Mouse (Mus musculus) C2C12 (cell line): ENCODE data around the gene Syde1.

Source experiments
- CTCF ChIP-seq: IDR thresholded peaks from one replicate; pipeline ENCODE4 v1.5.1; 2011; ENCODE audit not compliant: control insufficient read depth, insufficient read depth, insufficient read length
- FOSL1 ChIP-seq: IDR thresholded peaks from one replicate; pipeline ENCODE4 v1.8.0; 2011; ENCODE audit warnings: mild to moderate bottlenecking, low read length; ENCODE audit not compliant: poor library complexity, insufficient read depth, severe bottlenecking
- MAX ChIP-seq: IDR thresholded peaks from one replicate; pipeline ENCODE4 v1.6.1; 2011; ENCODE audit warnings: mild to moderate bottlenecking, control low read depth
- MYOD1 ChIP-seq: IDR thresholded peaks from one replicate; pipeline ENCODE4 v1.6.1; 2011; ENCODE audit warnings: low read depth; ENCODE audit not compliant: control insufficient read depth, insufficient read length
- USF1 ChIP-seq: IDR thresholded peaks from one replicate; pipeline ENCODE4 v1.6.1; 2011; ENCODE audit warnings: low read depth, mild to moderate bottlenecking, control low read depth, moderate library complexity

DNA sequence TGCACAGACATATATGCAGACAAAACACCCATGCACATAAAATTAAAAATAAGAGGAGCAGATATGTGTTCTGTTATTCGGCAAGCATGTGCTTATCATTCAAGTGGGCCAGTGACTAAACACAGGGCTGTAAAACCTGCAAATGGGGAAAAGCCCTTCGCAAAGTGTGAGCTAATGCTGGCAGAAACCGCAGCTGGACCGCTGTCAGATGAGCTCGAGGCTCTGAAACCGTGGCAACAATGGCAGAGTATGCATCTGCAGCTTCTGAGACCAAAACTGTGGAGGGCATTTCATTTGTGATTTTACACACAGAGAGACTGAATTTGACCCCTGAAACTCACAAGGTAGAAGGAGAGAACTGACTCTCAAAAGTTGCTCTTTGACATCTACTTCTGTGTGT is 21.3 kb downstream of the Syde1 start:
- TF ChIP-seq CTCF (no peak), MAX (no peak), MYOD1 (no peak), USF1 (no peak), FOSL1 (no peak)
